Mouse (Mus musculus) left cerebral cortex, adult 18-20 months (tissue): Measurements from ENCODE around the gene Cotl1. TPM values are rescaled to one million over a fixed set of nuclear protein-coding genes. Genes with fewer than 3 reads are reported as not detected.
"Not testable (repeated sequence)": the region's sequence is repeated elsewhere in the genome, so short reads cannot be mapped to it uniquely, and the experiment has no call there.

Experiments used
- DNase-seq, 2 experiments: peaks; one replicate each; pipeline ENCODE4 v3.0.0; 2021 to 2022; ENCODE audit warnings: low spot score in 2 of 2, mixed read lengths in 1 of 2
- long read RNA-seq, 2 experiments: library from polyadenylated mRNA; stranded (forward); transcript quantifications; one replicate each; pipeline ENCODE4 v2.0.0; 2021
- total RNA-seq, 2 experiments: library from RNA; stranded (reverse); gene quantifications; 2 replicates each; pipeline ENCODE4 v1.2.3; 2021

Cotl1 gene
- total RNA-seq, result 10 to 100 TPM; 67.0 to 69.6 TPM
- long read RNA-seq, experiment 1, transcript Cotl1-201 (4 exons, 1,596 nt), result major isoform, 43 of 49 reads
- long read RNA-seq, experiment 1, partial matches to known transcripts, result 5 of 49 reads
- long read RNA-seq, experiment 1, other reads (novel, unspliced or antisense), result 1 of 49 reads
- long read RNA-seq, experiment 2, transcript Cotl1-201 (4 exons, 1,596 nt), result major isoform, 26 of 31 reads
- long read RNA-seq, experiment 2, partial matches to known transcripts, result 1 of 31 reads
- long read RNA-seq, experiment 2, other reads (novel, unspliced or antisense), result 3 of 31 reads

- peak; percentile 97 to 98 for DNase-seq
These were observed at the start of gene Cotl1 for GRCm38 (mm10) chr8:119840275-119840808. Cotl1 (minus strand) TSS chr8:119840544.

DNA sequence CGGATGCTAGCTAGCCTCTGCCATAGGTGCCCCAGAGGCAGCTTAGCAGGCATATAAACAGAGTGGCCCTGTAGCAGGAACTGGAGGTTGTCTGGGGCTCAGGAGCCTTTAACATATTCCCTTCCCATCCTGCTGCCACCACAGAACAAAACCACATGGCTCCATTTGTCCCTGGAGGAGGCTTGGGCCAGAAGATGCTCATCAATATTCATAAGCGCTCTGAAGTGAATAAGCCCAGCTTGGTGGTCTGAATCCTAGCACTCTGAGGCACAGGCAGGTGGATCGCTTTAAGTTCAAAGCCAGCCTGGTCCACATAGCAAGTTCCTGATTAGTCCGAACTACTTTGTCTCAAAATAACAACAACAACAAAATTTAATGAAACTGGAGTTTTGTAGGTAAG, 47.7 kb upstream of the Cotl1 start:
- no peak for DNase-seq

- DNase-seq, result peak in 1 of 2 experiments; percentile 18
These were observed 46.8 kb upstream of the Cotl1 start for GRCm38 (mm10) chr8:119887130-119887529.

DNA sequence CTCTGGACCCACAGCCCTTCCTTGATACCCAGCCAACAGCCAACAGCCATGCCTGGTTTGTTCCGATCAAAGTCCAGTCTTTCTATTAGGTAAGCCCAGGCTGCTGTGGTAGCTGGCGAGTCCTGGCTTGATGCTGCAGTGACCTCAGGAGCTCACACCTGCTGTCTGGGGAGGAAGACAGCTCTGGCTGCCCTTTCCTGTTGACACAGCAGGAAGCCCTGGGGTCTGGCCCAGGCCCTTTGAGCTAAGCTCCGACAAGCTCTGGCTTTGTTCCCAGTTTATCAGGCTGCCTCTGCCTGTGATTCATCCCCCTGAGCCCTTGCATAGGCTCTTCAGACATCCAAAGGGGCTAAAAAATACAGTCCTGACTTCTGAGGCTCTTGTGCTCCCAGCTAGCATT, 45.3 kb upstream of the Cotl1 start:
- no peak for DNase-seq

- DNase-seq, result no peak
These were observed 42.9 kb upstream of the Cotl1 start for GRCm38 (mm10) chr8:119883281-119883680.

DNA sequence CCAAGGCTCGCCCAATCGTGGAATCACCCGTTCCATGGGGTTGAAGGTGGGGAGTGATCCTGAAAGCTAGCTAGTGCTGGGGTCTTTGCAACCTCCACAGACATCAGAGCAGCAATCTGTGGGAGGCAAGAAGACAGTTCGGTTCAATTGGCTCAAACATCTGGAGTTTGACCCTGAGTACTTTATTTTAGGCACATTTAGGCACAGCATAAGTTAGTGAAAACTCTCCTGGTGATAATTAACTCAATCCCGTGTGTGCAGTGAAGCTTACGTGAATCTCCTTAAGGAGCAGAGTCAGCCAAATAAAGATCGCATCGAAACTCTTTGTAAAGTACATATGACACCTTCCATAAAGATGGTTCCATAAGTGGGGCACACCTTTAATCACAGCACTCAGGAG, 41.6 kb upstream of the Cotl1 start:
- no peak for DNase-seq

DNA sequence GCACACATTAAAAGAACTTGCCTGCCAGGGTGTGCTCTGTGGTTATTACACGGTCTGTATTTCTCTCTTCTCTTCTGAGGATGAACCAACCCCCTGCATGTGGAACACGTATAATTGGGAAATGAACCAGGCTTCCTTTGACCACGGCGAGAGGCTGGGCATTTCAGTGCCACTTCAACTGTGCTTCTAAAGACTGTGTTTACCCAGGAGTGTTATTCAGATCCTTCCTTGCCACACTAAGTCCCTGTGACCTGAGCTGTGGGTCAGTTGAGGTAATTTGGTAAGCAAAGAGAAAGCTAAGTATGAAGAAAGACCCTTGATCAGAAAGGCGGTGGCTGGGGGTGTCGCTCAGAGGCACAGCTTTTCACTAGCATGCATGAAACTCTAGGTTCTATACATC, 41.0 kb upstream of the Cotl1 start:
- no peak for DNase-seq

- DNase-seq, result no peak
These were observed 32.8 kb upstream of the Cotl1 start for GRCm38 (mm10) chr8:119873181-119873580.

DNA sequence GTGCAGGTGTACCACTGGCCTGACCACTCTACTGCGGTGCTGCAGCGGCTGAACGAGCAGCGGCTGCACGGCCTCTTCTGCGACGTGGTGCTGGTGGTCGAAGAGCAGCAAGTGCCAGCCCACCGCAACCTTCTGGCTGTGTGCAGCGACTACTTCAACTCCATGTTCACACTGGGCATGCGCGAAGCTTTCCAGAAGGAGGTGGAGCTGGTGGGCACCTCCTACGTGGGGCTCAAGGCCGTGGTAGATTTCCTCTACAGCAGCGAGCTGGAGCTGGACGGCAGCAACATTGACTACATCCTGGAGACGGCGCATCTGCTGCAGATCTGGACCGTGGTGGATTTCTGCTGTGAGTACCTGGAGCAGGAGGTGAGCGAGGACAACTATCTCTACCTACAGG, 29.3 kb upstream of the Cotl1 start:
- no peak for DNase-seq

GRCm38 (mm10) chr8:119862749-119863148, 22.4 kb upstream of the Cotl1 start:
- no peak for DNase-seq

GRCm38 (mm10) chr8:119862390-119862734, 22.0 kb upstream of the Cotl1 start:
- peak in 1 of 2 experiments; percentile 7 for DNase-seq

DNA sequence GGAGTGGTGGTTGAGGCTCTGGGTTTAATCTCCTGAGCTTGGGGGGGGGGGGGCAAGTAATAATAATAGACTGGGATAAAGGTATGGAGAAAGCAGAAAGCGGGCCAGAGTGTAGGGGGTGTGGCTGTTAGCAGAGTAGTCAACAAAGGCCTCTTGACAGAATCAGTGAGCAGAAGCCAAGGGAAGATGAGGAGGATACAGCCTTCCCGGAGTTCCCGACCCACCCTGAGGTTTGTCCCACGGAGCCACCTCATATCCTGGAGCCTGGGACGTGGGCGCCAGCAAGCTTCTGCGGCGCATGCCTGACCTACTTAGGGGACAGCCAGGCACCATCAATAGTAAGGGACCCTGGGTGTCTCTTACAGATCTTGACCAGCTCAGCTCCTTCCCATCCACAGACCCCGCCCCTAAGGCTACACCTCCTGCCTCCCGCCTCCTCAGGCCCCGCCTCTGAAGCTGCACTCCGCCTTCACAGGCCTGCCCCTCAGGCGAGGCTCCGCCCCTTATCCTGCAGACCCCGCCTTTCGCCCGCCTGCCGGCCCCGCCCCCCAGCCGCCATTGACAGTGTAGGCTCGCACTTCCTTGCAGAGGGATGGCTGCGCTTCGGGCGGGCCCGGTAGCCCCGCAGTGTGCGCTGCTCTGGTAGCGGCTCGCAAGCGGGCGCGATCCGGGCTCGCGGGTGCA, 21.5 kb upstream of the Cotl1 start, which contains the start of gene Klhl36:
Gene Klhl36, plus strand, starts transcription at position 561 of the 684 bp plus-strand sequence.
- peak; percentile 95 to 96 for DNase-seq

- DNase-seq, result no peak
These were observed 17.4 kb upstream of the Cotl1 start for GRCm38 (mm10) chr8:119857767-119858166.

DNA sequence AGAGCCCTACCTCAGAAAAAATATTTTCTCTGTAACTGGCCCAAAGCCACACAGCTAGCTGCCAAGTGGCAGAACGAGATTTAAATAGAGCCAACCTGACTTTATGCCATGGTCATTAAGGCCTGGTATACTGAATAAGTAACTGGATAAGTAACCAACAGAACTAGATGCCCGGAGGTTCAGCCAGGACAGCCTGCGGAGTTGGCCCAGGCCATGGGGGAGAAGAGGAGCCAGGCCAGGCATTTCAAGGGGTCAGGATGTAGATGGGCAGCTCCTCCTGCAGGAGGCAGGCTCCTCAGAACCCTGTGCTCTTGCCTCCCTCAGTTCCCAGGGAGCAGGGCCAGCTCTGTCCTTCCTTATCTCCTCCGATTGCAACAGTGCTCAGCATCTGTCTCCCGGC, 15.3 kb upstream of the Cotl1 start:
- no peak for DNase-seq

GRCm38 (mm10) chr8:119854035-119854434, 13.7 kb upstream of the Cotl1 start:
- DNase-seq, result no peak

DNA sequence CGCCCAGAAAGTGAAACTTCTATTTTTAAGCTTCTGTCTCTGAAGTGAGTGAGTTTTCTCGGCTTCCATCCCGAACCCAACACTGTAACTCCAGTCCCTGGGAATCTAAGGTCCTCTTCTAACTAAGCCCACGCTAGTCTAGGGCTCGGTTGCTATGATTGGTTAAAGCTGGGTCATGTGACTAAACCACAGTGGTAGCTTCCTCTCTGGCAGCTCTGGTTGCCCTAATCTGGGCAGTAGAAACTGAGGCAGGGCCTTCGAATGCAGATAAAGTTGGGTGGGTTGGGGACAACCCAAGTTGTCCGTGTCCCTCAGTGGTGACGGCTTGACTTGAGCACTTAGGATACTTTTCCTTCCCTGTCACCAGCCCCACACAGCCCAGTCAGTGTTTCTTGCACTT, 13.2 kb upstream of the Cotl1 start:
- DNase-seq, result no peak

- no peak for DNase-seq
These were observed 7.0 kb upstream of the Cotl1 start for GRCm38 (mm10) chr8:119847232-119847922.

GRCm38 (mm10) chr8:119845741-119846140, 5.4 kb upstream of the Cotl1 start:
- not testable (repeated sequence) for DNase-seq

DNA sequence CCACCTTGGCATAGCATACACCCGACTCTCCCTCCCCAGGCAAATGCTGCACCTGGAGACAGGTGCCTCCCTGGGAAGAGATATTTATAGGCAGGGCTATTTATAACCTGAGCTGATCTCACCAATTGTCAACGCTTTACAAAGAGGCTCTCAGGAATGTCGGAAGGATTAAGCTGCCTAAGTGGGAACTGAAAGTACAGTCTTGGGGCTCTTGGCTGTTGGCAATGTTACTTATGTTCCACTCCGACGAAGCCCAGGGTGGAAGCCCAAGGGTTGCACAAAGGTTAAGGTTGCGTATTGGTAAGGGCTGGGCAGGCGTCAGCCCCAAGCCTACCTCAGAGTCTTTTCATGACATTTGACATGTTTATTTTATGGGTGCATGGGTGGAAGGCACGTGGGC, 4.2 kb upstream of the Cotl1 start:
- no peak for DNase-seq

DNA sequence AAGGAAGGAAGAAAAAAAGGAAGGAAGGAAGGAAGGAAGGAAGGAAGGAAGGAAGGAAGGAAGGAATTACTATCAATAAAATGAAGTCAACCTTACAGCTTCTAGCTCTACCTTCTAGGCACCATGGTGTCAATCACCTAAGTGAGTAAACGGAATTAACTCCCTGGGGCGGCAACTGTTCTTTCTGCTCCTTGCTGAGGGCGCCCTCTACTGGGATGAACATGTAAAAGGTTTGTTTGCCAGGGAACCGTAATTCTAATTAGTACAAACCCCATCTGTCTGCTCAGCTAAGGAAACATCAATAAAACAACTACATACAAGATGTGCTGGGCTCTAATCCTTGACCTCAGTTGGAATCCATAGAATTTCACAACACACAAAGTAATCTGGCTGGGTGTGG, 3.1 kb upstream of the Cotl1 start:
- peak; percentile 78 to 86 for DNase-seq

- DNase-seq, result no peak
These were observed 614 bp upstream of the Cotl1 start for GRCm38 (mm10) chr8:119840905-119841411.
